Mouse (Mus musculus): ENCODE data around the gene Pqlc2. TPM values are rescaled to one million over a fixed set of nuclear protein-coding genes. Genes with fewer than 3 reads are reported as not detected.

The Pqlc2 gene
- polyA plus RNA-seq, 1 experiment from 2014 or later = 20.9 TPM

GRCm38 (mm10) chr4:139256146-139256545 lies 54.4 kb downstream of the Pqlc2 start:
- H3K27me3 ChIP-seq (ENCODE audit: control insufficient read depth, insufficient read depth, low read length) = no peaks in the 10 kb centered on the region
- H3K9ac ChIP-seq (ENCODE audit: low read length) = no peak overlapping the region
- peaks cover 17% of the 10 kb centered on the region for H3K36me3 ChIP-seq (ENCODE audit: control insufficient read depth, insufficient read depth, low read length)
- H3K4me1 ChIP-seq (replicated peaks; ENCODE audit: control insufficient read depth, insufficient read depth) = peaks cover 9% of the 10 kb centered on the region; the same call in 1 of the 2 replicates
- H3K4me2 ChIP-seq (replicated peaks; ENCODE audit: low read depth) = no peak overlapping the region
- 52% methylated on average over 4 of the region's 4 CpGs for WGBS
- ATAC-seq (ENCODE audit: low FRiP score, low TSS enrichment) = no peak
- TF ChIP-seq CTCF (IDR thresholded peaks at IDR 0.05; ENCODE audit: low read depth) (no peak), EP300 (optimal IDR thresholded peaks at IDR 0.05) (no peak)
- DNase-seq (ENCODE audit: low spot score) = no peak
- H3K9me3 ChIP-seq (ENCODE audit: control insufficient read depth, low read length) = no peaks in the 10 kb centered on the region
- no peak overlapping the region for H3K27ac ChIP-seq (replicated peaks)
- H3K4me3 ChIP-seq (ENCODE audit: low read depth, low read length) = no peak overlapping the region

GRCm38 (mm10) chr4:139253206-139253605 lies 57.3 kb downstream of the Pqlc2 start:
- no peak for ATAC-seq (ENCODE audit: low FRiP score, low TSS enrichment)
- WGBS = 59% methylated on average over 9 of the region's 9 CpGs
- Histone ChIP-seq H3K9ac (ENCODE audit: low read length) (no peak overlapping the region), H3K4me1 (replicated peaks; ENCODE audit: control insufficient read depth, insufficient read depth) (peaks cover 11% of the 10 kb centered on the region), H3K36me3 (ENCODE audit: control insufficient read depth, insufficient read depth, low read length) (peaks cover 5% of the 10 kb centered on the region; the same call in 1 of the 2 replicates), H3K9me3 (ENCODE audit: control insufficient read depth, low read length) (no peaks in the 10 kb centered on the region), H3K27me3 (ENCODE audit: control insufficient read depth, insufficient read depth, low read length) (no peaks in the 10 kb centered on the region), H3K27ac (replicated peaks) (no peak overlapping the region), H3K4me3 (ENCODE audit: low read depth, low read length) (no peak overlapping the region), H3K4me2 (replicated peaks; ENCODE audit: low read depth) (no peak overlapping the region)
- TF ChIP-seq EP300 (optimal IDR thresholded peaks at IDR 0.05) (no peak), CTCF (IDR thresholded peaks at IDR 0.05; ENCODE audit: low read depth) (no peak)
- DNase-seq (ENCODE audit: low spot score) = no peak

- H3K9me3 ChIP-seq (ENCODE audit: control insufficient read depth, low read length) = no peaks in the 10 kb centered on the region
- TF ChIP-seq EP300 (optimal IDR thresholded peaks at IDR 0.05) = no peak
- TF ChIP-seq CTCF (IDR thresholded peaks at IDR 0.05; ENCODE audit: low read depth) = peak; percentile 86
- DNase-seq (ENCODE audit: low spot score) (peak; percentile 84), ATAC-seq (ENCODE audit: low FRiP score, low TSS enrichment) (peak; percentile 51)
- peaks cover 11% of the 10 kb centered on the region for H3K4me1 ChIP-seq (replicated peaks; ENCODE audit: control insufficient read depth, insufficient read depth)
- H3K36me3 ChIP-seq (ENCODE audit: control insufficient read depth, insufficient read depth, low read length) = peaks cover under 1% of the 10 kb centered on the region; the same call in 1 of the 2 replicates
- peak overlapping the region; percentile 20; the same call in 1 of the 2 replicates for H3K4me2 ChIP-seq (replicated peaks; ENCODE audit: low read depth)
- peak overlapping the region; percentile 77 for H3K27ac ChIP-seq (replicated peaks)
- H3K4me3 ChIP-seq (ENCODE audit: low read depth, low read length) = no peak overlapping the region
- WGBS = 40% methylated on average over 22 of the region's 22 CpGs
- no peaks in the 10 kb centered on the region for H3K27me3 ChIP-seq (ENCODE audit: control insufficient read depth, insufficient read depth, low read length)
- no peak overlapping the region for H3K9ac ChIP-seq (ENCODE audit: low read length)
Observed at GRCm38 (mm10) chr4:139252051-139252760, 58.3 kb downstream of the Pqlc2 start.

- Histone ChIP-seq H3K4me2 (replicated peaks; ENCODE audit: low read depth) (no peak overlapping the region), H3K9ac (ENCODE audit: low read length) (no peak overlapping the region), H3K4me1 (replicated peaks; ENCODE audit: control insufficient read depth, insufficient read depth) (peaks cover 11% of the 10 kb centered on the region), H3K9me3 (ENCODE audit: control insufficient read depth, low read length) (no peaks in the 10 kb centered on the region), H3K36me3 (ENCODE audit: control insufficient read depth, insufficient read depth, low read length) (no peaks in the 10 kb centered on the region; the same call in 1 of the 2 replicates), H3K4me3 (ENCODE audit: low read depth, low read length) (no peak overlapping the region), H3K27ac (replicated peaks) (peak overlapping the region; percentile 77), H3K27me3 (ENCODE audit: control insufficient read depth, insufficient read depth, low read length) (no peaks in the 10 kb centered on the region)
- WGBS = 38% methylated on average over 8 of the region's 8 CpGs
- TF ChIP-seq CTCF (IDR thresholded peaks at IDR 0.05; ENCODE audit: low read depth) = no peak
- no peak for TF ChIP-seq EP300 (optimal IDR thresholded peaks at IDR 0.05)
- ATAC-seq (ENCODE audit: low FRiP score, low TSS enrichment) (peak; percentile 66), DNase-seq (ENCODE audit: low spot score) (peak; percentile 67)
Observed at GRCm38 (mm10) chr4:139250886-139251285, 59.6 kb downstream of the Pqlc2 start.

- Histone ChIP-seq H3K27me3 (ENCODE audit: control insufficient read depth, insufficient read depth, low read length) (no peaks in the 10 kb centered on the region), H3K4me3 (ENCODE audit: low read depth, low read length) (no peak overlapping the region), H3K36me3 (ENCODE audit: control insufficient read depth, insufficient read depth, low read length) (no peaks in the 10 kb centered on the region; the same call in 1 of the 2 replicates), H3K4me1 (replicated peaks; ENCODE audit: control insufficient read depth, insufficient read depth) (peaks cover 11% of the 10 kb centered on the region), H3K27ac (replicated peaks) (peak overlapping the region; percentile 77), H3K4me2 (replicated peaks; ENCODE audit: low read depth) (no peak overlapping the region), H3K9me3 (ENCODE audit: control insufficient read depth, low read length) (no peaks in the 10 kb centered on the region), H3K9ac (ENCODE audit: low read length) (no peak overlapping the region)
- ATAC-seq (ENCODE audit: low FRiP score, low TSS enrichment) = peak; percentile 17; the same call in 1 of the 2 replicates
- 24% methylated on average over 5 of the region's 5 CpGs for WGBS
- peak; percentile 38 for DNase-seq (ENCODE audit: low spot score)
- TF ChIP-seq EP300 (optimal IDR thresholded peaks at IDR 0.05) (no peak), CTCF (IDR thresholded peaks at IDR 0.05; ENCODE audit: low read depth) (no peak)
Observed at GRCm38 (mm10) chr4:139250043-139250442, 60.5 kb downstream of the Pqlc2 start.

GRCm38 (mm10) chr4:139248736-139249135 lies 61.8 kb downstream of the Pqlc2 start:
- WGBS = 67% methylated on average over 5 of the region's 5 CpGs
- DNase-seq (ENCODE audit: low spot score) (no peak), ATAC-seq (ENCODE audit: low FRiP score, low TSS enrichment) (no peak)
- Histone ChIP-seq H3K4me2 (replicated peaks; ENCODE audit: low read depth) (no peak overlapping the region), H3K9ac (ENCODE audit: low read length) (no peak overlapping the region), H3K27me3 (ENCODE audit: control insufficient read depth, insufficient read depth, low read length) (no peaks in the 10 kb centered on the region), H3K36me3 (ENCODE audit: control insufficient read depth, insufficient read depth, low read length) (no peaks in the 10 kb centered on the region; the same call in 1 of the 2 replicates), H3K4me3 (ENCODE audit: low read depth, low read length) (no peak overlapping the region), H3K9me3 (ENCODE audit: control insufficient read depth, low read length) (no peaks in the 10 kb centered on the region), H3K27ac (replicated peaks) (peak overlapping the region; percentile 77; the same call in 1 of the 2 replicates), H3K4me1 (replicated peaks; ENCODE audit: control insufficient read depth, insufficient read depth) (peaks cover 11% of the 10 kb centered on the region)
- no peak for TF ChIP-seq EP300 (optimal IDR thresholded peaks at IDR 0.05)
- no peak for TF ChIP-seq CTCF (IDR thresholded peaks at IDR 0.05; ENCODE audit: low read depth)

Data from stomach, postnatal 0 days (tissue).